Mouse (Mus musculus) intestine, embryonic 15.5 days (tissue): Measurements from ENCODE around the gene Gcm2. TPM values are rescaled to one million over a fixed set of nuclear protein-coding genes. Genes with fewer than 3 reads are reported as not detected.

Source experiments
- ATAC-seq: fragments of 200-750 bp; cut with Nextera tagmentation; 2 replicates; pipeline ENCODE4 v1.8.0; 2017; ENCODE audit warnings: moderate TSS enrichment, moderate library complexity
- H3K27ac ChIP-seq: fragments of 300-500 bp; sonication (generic); 2 replicates; pipeline ENCODE4 v1.5.1; 2015; ENCODE audit warnings: mild to moderate bottlenecking, inconsistent platforms
- H3K27me3 ChIP-seq: fragments of 300-500 bp; sonication (generic); replicated peaks from 2 replicates; pipeline ENCODE4 v1.6.1; 2015; ENCODE audit warnings: inconsistent platforms
- H3K36me3 ChIP-seq: fragments of 300-500 bp; sonication (generic); 2 replicates; pipeline ENCODE4 v1.6.1; 2015; ENCODE audit warnings: inconsistent platforms
- H3K4me1 ChIP-seq: fragments of 300-500 bp; sonication (generic); replicated peaks from 2 replicates; pipeline ENCODE4 v1.6.1; 2015; ENCODE audit warnings: inconsistent platforms
- H3K4me2 ChIP-seq: fragments of 300-500 bp; sonication (generic); replicated peaks from 2 replicates; pipeline ENCODE4 v1.6.1; 2015; ENCODE audit warnings: mild to moderate bottlenecking, inconsistent platforms
- H3K4me3 ChIP-seq: fragments of 300-500 bp; sonication (generic); replicated peaks from 2 replicates; pipeline ENCODE4 v1.5.1; 2015; ENCODE audit warnings: inconsistent platforms
- H3K9ac ChIP-seq: fragments of 300-500 bp; sonication (generic); 2 replicates; pipeline ENCODE4 v1.6.1; 2015; ENCODE audit warnings: inconsistent platforms
- H3K9me3 ChIP-seq: fragments of 300-500 bp; sonication (generic); 2 replicates; pipeline ENCODE4 v1.6.1; 2016; ENCODE audit warnings: inconsistent platforms
- WGBS: fragments of 180-500 bp; shearing (Covaris S2); methylation state at CpG from one replicate; pipeline ENCODE4 v1.1.7; 2015; 5-methylcytosine and 5-hydroxymethylcytosine counted together
- polyA plus RNA-seq: library from polyadenylated mRNA; unstranded; fragments of >200 nt; fragmentation: Nextera tagmentation; extraction: Ambion mirVana; gene quantifications from 2 replicates; pipeline ENCODE4 v1.2.1, GENCODE M21; 2015

Gene Gcm2
- polyA plus RNA-seq, 1 experiment from 2014 or later = not detected

DNA sequence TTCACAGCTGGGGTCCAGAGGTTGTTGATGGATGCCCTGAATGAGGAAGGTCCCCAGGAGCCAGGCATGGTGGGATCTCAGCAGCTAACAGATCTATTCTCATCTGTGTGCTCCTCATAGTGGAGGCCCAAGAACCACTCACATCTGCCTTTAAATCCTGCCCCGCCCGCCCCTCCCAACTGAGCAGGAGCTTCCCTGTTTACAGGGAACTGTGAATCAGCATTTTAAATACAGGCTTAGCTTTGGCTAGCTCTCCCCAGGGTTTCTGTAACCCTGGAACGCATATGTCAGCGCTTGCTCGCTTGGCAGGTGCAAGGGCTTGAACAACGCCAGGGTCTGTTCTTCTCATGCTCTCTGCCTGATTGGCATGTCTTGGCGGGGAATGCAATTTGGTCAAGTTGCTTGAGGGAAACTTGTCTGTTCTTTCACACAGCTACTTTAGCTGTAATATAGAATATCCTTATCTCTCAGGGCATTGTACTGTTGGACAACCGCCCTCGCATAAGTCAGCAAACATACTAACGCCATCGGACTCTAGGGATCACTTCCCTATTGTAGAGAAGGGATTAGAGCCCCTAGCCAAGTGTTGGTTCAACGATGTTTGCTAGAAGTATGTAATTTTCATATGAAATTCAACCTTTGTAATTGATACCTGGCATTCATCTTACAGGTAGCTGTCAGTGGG, 6.9 kb downstream of the Gcm2 start:
- no peaks in the 10 kb centered on the region for H3K9me3 ChIP-seq
- 73% methylated on average over 12 of the region's 12 CpGs for WGBS
- no peak for ATAC-seq

DNA sequence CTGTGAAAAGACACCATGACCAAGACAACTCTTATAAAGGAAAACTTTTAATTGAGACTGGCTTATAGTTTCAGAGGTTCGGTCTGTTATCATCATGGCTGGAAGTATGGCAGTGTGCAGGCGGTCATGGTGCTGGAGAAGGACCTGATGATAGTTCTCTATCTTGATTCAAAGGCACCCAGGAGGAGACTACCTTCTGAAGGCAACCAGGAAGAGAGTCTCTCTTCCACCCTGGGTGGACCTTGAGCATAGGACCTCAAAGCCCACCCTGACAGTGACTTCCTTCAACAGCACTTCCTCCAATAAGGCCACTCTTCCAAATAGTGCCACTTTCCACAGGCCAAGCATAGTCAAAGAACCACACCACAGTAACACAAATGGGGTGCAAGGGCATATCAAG, 10.8 kb downstream of the Gcm2 start:
- Histone ChIP-seq H3K9me3 (no peaks in the 10 kb centered on the region), H3K27me3 (no peaks in the 10 kb centered on the region), H3K27ac (no peak overlapping the region), H3K4me2 (no peak overlapping the region), H3K4me3 (no peak overlapping the region), H3K9ac (no peak overlapping the region), H3K4me1 (no peaks in the 10 kb centered on the region), H3K36me3 (no peaks in the 10 kb centered on the region)
- WGBS = 92% methylated on average over 2 of the region's 2 CpGs
- no peak for ATAC-seq

More for the DNA sequence above, 6.9 kb downstream of the Gcm2 start:
- Histone ChIP-seq H3K4me1 (no peaks in the 10 kb centered on the region), H3K27ac (no peak overlapping the region), H3K4me2 (no peak overlapping the region), H3K9ac (no peak overlapping the region), H3K4me3 (no peak overlapping the region), H3K36me3 (no peaks in the 10 kb centered on the region), H3K27me3 (no peaks in the 10 kb centered on the region)

DNA sequence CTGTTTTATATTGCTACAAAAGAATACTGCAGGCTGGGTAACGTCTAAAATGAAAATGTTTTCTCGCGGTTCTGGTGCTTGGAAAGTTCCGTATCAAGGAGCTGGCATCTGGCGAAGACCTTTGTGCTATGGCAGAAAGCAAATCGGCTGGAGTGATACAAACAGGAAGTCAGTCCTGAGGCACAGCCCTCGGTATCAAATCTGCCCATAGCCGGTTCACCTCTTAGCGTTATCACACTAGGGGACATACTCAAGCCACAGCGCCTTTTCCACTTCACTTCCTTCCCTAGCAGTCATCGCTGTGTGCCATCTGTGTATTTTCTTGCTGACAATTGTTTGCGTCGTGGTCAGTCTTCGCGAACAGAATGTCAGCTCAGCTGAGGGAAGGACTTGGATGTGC, 12.5 kb downstream of the Gcm2 start:
- Histone ChIP-seq H3K9ac (no peak overlapping the region), H3K36me3 (no peaks in the 10 kb centered on the region), H3K4me3 (no peak overlapping the region), H3K4me2 (no peak overlapping the region), H3K4me1 (no peaks in the 10 kb centered on the region), H3K27ac (no peak overlapping the region), H3K9me3 (no peaks in the 10 kb centered on the region), H3K27me3 (no peaks in the 10 kb centered on the region)
- no peak for ATAC-seq
- 83% methylated on average over 15 of the region's 15 CpGs for WGBS

DNA sequence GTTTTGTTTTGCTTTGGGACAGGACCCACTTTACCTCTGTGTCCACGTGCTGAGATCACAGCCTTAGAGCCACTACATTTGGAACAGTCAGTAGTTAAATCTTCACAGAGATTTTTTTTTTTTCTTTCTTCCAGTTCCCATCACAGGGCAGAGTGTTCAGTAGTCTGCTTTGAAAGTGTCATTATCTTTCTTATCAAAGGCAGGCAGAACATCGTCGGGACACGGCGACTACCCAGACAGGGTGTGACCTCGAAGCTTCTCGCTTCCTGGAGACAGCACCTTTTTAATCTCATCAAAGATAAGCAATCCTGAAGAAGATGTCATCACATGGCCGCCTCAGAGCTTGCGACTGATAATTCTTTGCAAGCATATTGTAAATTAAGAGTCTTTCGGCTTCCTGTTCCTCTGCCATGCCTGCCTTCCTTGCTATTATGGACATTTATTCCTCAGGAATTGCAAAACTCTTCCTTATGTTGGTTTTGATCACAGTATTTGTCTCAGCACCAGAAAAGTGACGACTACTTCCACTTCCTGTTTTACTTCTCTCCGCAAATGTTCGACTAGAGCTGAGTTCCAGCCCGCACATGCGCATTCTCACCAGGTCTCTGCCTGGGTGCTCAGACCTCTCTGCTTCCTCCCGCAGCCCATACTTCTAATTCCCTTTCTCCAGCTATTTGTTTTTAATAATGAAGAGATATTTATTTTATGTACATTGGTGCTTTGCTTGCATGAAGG, 13.3 kb downstream of the Gcm2 start:
- Histone ChIP-seq H3K9ac (no peak overlapping the region), H3K4me1 (no peaks in the 10 kb centered on the region; the same call in 1 of the 2 replicates), H3K9me3 (no peaks in the 10 kb centered on the region), H3K27ac (no peak overlapping the region), H3K4me3 (no peak overlapping the region), H3K4me2 (no peak overlapping the region), H3K27me3 (no peaks in the 10 kb centered on the region), H3K36me3 (no peaks in the 10 kb centered on the region)
- no peak for ATAC-seq
- 51% methylated on average over 16 of the region's 16 CpGs for WGBS

DNA sequence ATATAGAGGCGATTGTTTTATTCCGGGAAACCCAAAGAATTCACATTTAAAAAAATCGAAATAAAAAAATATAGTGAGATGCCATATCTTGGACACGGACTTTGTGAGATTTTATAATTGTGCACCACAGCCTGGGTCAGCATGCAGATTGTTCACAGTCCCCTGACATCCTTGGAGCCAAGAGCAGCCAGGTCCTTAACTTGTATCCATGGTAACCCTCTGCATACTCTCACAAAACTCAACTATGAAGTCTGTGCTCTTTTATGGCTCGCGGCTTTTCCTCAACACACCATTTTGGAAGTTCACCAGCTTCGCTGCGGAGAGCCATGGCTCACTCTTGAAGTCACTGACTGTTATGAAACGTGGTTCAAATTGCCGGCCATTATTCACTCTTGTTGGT, 16.7 kb downstream of the Gcm2 start:
- Histone ChIP-seq H3K4me1 (no peaks in the 10 kb centered on the region; the same call in 1 of the 2 replicates), H3K27me3 (no peaks in the 10 kb centered on the region), H3K27ac (no peak overlapping the region), H3K9ac (no peak overlapping the region), H3K4me3 (no peak overlapping the region), H3K36me3 (no peaks in the 10 kb centered on the region), H3K9me3 (no peaks in the 10 kb centered on the region), H3K4me2 (no peak overlapping the region)
- WGBS = 80% methylated on average over 10 of the region's 10 CpGs
- no peak for ATAC-seq

DNA sequence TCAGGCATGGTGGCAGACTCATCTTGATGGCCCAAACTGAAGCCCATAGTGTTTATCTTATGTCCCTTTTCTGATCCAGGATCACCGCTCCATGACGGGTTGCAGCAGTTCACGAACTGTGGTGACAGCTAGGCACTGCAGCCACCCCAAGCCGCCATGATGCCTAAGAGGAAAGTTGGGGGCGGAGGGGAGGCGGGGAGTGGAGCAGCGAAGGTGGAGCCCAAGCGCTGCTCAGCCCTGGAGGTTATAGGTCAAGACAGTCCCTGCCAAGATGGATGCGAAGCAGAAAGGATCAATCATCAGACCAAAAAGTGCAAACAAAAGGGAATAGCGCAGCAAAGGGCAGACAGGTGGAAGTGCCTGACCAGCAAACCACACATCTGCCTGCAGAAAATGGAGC, 19.6 kb downstream of the Gcm2 start:
- H3K4me3 ChIP-seq = no peak overlapping the region
- 28% methylated on average over 10 of the region's 10 CpGs for WGBS
- H3K4me2 ChIP-seq = no peak overlapping the region
- ATAC-seq = no peak
- no peaks in the 10 kb centered on the region for H3K36me3 ChIP-seq
- no peak overlapping the region for H3K27ac ChIP-seq
- no peaks in the 10 kb centered on the region; the same call in 1 of the 2 replicates for H3K4me1 ChIP-seq
- no peak overlapping the region for H3K9ac ChIP-seq
- H3K9me3 ChIP-seq = no peaks in the 10 kb centered on the region
- H3K27me3 ChIP-seq = no peaks in the 10 kb centered on the region

DNA sequence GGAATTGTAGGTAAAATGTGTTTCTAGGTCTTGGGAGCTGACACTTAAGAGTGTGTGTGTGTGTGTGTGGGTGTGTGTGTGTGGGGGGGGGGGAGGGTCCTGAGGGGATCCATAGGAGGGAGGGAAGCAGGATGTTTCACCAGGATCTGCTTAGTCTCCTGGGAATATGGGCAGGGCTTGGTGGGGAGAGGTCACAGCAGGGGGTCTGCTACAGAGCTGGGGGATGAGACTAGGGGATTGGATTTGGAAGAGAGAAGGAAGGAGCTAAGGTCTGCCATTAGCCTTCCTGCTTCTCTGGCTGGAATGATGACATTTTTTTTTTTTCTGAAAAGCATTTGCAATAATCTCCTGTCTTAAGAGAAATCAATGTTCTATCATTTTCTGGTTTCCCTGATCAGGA, 22.1 kb downstream of the Gcm2 start:
- H3K27me3 ChIP-seq = no peaks in the 10 kb centered on the region
- no peak for ATAC-seq

DNA sequence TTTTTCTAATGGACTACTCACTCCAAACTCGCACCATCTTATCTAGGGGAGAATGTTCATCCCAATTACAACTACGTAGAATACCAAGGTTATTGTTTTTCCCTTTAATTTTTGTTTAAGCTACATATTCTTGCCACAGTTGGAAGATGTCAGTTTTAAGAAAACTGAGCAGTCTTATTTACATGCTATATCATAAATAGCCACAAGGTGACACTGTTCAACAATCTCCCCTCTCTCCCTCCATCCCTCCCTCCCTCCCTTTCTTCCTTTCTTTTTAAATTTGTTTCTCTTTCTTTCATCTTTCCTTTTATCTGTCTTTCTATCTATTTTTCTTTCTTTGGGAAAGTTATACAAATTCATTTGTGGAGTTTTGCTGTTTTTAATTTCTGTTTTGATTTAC, 25.7 kb downstream of the Gcm2 start:
- no peak overlapping the region for H3K27ac ChIP-seq

More for the DNA sequence above, 22.1 kb downstream of the Gcm2 start:
- Histone ChIP-seq H3K4me2 (no peak overlapping the region), H3K36me3 (no peaks in the 10 kb centered on the region), H3K9me3 (no peaks in the 10 kb centered on the region), H3K4me3 (no peak overlapping the region), H3K4me1 (no peaks in the 10 kb centered on the region; the same call in 1 of the 2 replicates), H3K27ac (no peak overlapping the region), H3K9ac (no peak overlapping the region)

DNA sequence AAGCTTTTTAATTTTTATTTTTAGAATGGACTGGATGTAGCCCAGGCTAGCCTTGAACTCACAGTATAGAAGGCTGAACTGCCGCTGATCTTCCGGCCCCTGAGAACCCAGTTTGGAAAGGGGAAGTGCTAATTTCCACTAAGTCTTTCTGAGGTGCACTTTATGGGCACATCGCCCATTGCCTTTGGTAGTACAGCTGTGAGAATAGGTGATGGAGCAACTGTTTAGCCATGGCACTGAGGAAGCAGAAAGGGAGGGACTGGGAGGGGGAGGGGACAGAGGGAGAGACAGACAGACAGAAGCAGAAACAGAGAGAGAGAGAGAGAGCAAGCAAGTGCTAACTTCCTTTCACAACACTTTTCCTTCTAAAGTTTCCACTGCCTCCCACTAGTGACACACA, 26.3 kb downstream of the Gcm2 start:
- ATAC-seq = no peak
- no peak overlapping the region for H3K9ac ChIP-seq
- no peaks in the 10 kb centered on the region for H3K36me3 ChIP-seq
- 83% methylated on average over 3 of the region's 3 CpGs for WGBS
- H3K27ac ChIP-seq = no peak overlapping the region
- H3K4me2 ChIP-seq = no peak overlapping the region
- no peaks in the 10 kb centered on the region for H3K27me3 ChIP-seq
- no peaks in the 10 kb centered on the region for H3K9me3 ChIP-seq
- H3K4me1 ChIP-seq = no peaks in the 10 kb centered on the region
- no peak overlapping the region for H3K4me3 ChIP-seq

More for the DNA sequence above, 25.7 kb downstream of the Gcm2 start:
- Histone ChIP-seq H3K4me2 (no peak overlapping the region), H3K27me3 (no peaks in the 10 kb centered on the region), H3K9ac (no peak overlapping the region), H3K36me3 (no peaks in the 10 kb centered on the region), H3K9me3 (no peaks in the 10 kb centered on the region), H3K4me1 (no peaks in the 10 kb centered on the region), H3K4me3 (no peak overlapping the region)
- 15% methylated on average over 2 of the region's 2 CpGs for WGBS
- ATAC-seq = no peak

DNA sequence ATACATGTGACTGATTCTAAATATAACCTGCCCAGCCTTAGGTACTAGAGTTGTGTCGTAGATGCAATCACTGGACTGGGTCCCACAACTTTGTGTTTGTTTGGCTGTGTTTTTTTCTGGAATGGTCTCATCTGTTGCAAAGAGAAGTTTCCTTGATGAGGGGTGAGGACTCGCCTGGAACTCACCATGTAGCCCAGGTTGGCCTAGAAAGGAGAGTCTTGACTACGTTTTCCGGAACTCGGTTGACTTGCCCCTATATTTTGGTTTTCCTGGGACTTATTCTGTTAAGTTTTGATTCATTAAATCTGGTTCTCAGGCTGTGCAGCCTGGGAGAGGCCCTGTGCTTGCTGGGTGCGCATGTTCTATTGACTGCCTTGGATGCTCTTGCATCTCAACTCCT, 30.1 kb downstream of the Gcm2 start:
- Histone ChIP-seq H3K4me1 (no peaks in the 10 kb centered on the region), H3K27ac (no peak overlapping the region), H3K27me3 (peaks cover 14% of the 10 kb centered on the region; the same call in 1 of the 2 replicates), H3K9ac (no peak overlapping the region), H3K36me3 (no peaks in the 10 kb centered on the region), H3K9me3 (no peaks in the 10 kb centered on the region), H3K4me2 (no peak overlapping the region), H3K4me3 (no peak overlapping the region)
- 92% methylated on average over 6 of the region's 6 CpGs for WGBS
- no peak for ATAC-seq

DNA sequence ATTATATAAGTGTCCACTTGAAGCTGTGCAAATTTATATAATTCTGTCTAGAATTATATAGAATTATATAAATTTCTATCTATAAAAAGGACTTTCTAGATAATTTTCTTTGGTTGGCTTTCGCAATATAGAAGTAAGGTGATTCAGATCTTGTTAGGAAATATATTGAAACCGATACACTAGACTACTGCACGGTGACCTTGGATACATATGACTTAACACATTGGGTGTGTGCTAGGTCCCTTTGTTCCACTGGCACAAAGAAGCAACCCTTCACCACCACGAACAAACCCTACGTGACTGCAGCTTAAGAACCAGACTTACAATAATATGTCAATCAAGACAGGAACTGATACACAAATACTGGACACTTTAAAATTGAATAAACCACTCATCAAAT, 31.0 kb downstream of the Gcm2 start:
- peaks cover 14% of the 10 kb centered on the region; the same call in 1 of the 2 replicates for H3K27me3 ChIP-seq
- H3K36me3 ChIP-seq = no peaks in the 10 kb centered on the region
- H3K27ac ChIP-seq = no peak overlapping the region
- H3K4me2 ChIP-seq = no peak overlapping the region; the same call in 1 of the 2 replicates
- no peak overlapping the region for H3K9ac ChIP-seq
- no peaks in the 10 kb centered on the region for H3K4me1 ChIP-seq
- H3K4me3 ChIP-seq = no peak overlapping the region
- 54% methylated on average over 5 of the region's 5 CpGs for WGBS
- ATAC-seq = peak; percentile 37; the same call in 1 of the 2 replicates
- no peaks in the 10 kb centered on the region for H3K9me3 ChIP-seq

DNA sequence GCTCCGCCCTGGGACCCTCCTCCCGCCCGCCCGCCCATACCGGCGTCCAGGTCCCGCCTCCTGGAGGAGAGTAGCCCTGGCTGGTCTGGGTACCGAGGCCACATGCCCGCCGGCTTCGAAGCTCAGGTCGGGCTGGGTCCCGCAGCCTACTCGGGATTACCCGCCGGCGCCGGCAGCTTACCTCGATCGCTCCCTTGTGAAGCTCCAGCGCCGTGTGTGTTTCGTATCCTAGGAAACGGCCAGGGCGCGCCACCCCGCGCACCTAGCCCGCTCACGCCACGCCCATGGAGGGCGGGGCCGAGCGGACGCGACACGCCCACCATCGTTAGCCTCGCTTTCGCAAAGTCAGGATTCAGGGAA, 31.4 kb downstream of the Gcm2 start, which contains the start of gene Mak:
Mak (minus strand) TSS at position 286 of the 360 bp plus-strand sequence.
- Histone ChIP-seq H3K36me3 (no peaks in the 10 kb centered on the region), H3K27me3 (peaks cover 14% of the 10 kb centered on the region; the same call in 1 of the 2 replicates), H3K9ac (peak within 1 kb of the TSS; percentile 30), H3K4me3 (peak within 1 kb of the TSS; percentile 49), H3K4me2 (peak within 1 kb of the TSS; percentile 95), H3K27ac (no peak within 1 kb of the TSS), H3K4me1 (no peaks in the 10 kb centered on the region), H3K9me3 (no peaks in the 10 kb centered on the region)
- WGBS = under 1% methylated on average over 37 of the region's 40 CpGs
- peak; percentile 98 for ATAC-seq
